Mouse (Mus musculus) megakaryocyte progenitor cell, adult 5-6 weeks (primary cell): Measurements from ENCODE around the gene Arsg. TPM values are rescaled to one million over a fixed set of nuclear protein-coding genes. Genes with fewer than 3 reads are reported as not detected.
A peak's percentile ranks its signal among the peaks of the same experiment; 100 is the strongest.

Source experiments
- ATAC-seq: replicated peaks from 2 replicates; pipeline ENCODE4 v1.8.0; 2016; ENCODE audit warnings: mild to moderate bottlenecking, moderate TSS enrichment, inconsistent platforms; ENCODE audit not compliant: poor library complexity
- total RNA-seq, 2 experiments: library from RNA; stranded (forward) in 1 of 2; stranded (reverse) in 1 of 2; fragments of 157-497, 149-512 nt in 1 of 2; fragments of 200-1000 nt in 1 of 2; gene quantifications; 2 replicates each; pipeline versions ENCODE4 v1.2.3 to v1.2.4; 2015 to 2017

The Arsg gene
- total RNA-seq, 2 experiments from 2014 or later: 1.5 to 2.9 TPM

DNA sequence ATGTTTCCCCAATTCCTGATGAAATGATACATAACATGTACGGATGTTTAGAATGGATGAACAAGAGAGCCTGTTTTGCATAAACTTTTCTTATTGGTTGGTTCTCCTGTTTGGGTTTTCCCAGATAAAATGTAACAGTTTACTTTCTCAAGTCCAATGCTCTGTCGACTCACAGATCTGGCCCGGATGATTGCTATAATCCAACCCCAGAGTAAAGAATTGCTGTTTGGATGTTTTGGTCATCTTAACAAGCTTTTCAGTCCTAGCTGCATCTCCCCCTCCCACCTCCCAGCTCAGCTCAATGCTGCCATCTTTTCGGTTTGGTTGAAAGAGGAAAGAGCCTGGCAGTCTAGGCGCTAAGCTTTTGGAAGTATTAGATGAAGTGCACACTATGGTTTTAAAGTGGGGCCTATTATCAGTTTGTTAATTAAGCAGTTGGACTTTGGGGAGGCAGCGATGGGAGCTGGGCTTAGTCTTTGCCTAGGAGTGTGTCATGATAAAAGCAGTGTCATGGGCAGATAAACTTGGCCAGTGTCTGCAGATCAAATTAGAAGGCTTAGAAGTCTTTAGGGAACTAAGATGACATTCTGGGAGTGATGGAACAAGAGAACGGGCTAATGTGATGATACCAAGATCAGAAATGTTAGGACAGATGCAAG, 139.8 kb downstream of the Arsg start:
- ATAC-seq: peak; percentile 10

DNA sequence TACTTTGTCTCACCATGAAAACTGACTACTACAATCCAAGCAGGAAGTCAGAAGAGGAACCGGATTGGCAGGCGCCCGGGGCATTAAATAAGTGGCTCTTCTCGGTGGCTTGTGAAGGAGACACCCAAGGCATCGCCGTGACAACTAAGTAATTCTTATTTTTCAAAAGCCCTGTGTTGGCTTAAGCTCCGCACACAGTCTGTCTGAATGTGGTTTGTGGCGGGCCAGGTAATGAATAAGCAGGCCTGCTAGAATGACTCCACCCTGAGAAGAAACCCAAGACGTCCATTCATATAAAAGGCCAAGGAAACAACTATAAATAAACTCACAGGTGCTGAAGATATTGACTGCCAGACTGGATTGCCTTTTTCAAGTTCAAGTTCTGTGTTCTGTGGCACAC, 142.1 kb downstream of the Arsg start:
- ATAC-seq: no peak

DNA sequence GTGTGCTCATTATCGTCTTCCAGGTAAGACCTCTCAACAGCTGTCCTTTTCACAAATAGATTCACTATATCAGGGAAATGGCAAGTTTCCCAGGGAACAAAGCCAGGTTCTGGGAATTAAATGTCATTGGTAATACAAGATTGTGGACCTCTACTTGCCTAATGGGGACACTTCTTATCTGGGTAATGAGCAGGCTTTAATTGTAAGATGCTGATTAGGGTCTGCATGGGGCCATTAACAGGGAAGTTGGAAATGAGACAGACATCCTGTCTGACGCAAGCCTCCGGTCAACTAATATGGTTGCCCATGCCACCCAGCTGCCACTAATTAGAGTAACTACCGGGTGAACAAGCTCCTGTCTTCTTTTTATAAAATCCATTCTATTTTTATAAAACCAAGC, 143.2 kb downstream of the Arsg start:
- no peak for ATAC-seq

DNA sequence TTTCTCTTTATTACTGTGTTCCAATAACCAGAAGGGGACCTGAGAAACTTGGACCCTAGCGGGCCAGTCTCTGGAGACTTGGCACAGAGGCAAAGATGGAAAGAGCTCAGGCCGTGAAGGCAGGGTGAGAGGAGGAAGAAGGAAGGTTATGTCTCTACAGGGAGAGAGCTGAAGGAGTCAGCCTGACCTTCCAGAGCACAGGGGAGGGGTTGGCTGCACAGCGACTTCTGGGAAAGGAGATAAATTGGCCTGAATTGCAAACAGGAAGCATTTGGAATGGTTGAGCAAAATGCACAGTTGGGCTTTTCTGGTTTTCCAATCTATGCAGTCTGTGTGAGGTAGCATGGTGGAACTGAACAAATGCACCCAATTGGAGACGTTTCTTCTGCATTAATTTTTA, 143.6 kb downstream of the Arsg start:
- no peak for ATAC-seq

DNA sequence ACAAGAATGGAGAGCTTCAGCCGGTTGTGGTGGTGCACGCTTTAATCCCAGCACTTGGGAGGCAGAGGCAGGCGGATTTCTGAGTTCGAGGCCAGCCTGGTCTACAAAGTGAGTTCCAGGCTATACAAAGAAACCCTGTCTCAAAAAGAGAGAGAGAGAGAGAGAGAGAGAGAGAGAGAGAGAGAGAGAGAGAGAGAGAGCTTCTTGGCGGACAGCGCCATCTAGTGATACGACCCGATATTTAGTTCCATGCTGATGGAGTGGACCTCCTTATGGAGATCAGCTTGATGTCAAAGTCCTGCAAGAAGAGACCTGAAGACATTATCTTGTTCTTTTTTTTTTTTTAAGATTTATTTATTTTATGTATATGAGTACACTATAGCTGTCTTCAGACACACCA, 145.9 kb downstream of the Arsg start:
- peak; percentile 62 for ATAC-seq

DNA sequence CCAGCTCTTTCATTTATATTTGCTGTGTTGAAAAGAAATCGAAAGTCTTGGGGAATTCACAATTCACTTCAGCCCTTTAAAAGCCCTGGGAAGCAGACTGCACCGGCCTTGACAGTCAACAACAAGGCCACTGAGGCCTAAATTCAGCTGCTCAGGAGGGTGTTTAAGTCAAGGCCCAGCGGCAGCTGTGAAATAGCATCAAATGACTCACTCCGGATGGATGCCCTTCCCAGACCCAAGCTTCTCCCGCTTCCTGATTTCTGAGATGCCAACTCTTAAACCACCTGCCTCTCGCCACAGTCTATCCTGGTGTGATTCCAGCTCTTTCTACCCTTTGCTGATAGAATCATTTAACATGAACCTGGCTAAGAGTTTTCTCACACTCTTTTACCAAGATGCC, 147.2 kb downstream of the Arsg start:
- ATAC-seq: no peak

DNA sequence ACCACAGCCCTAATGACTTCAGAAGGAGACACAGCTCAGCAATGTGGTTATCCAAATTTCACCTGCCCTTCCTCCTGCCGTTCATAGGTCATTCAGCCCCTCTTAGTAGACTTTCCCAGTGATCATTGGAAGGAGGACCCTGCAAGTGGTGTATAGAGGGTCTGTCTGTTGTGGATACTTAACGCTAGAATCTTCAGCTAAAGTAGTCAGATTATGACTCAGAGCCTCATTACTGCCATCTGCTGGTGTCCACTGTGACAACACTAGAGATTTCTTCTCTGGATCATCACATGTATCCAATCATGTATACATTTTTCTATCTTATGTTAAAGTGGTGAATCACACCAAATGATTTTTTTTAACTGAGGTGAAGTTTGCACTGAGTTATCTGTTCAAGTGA, 148.0 kb downstream of the Arsg start:
- ATAC-seq: peak; percentile 80

GRCm38 (mm10) chr11:109622518-109623037, 149.4 kb downstream of the Arsg start:
- peak; percentile 60 for ATAC-seq

Other genes with a start within 250 kb of the Arsg start
- 0.77 TPM in 1 of 2 replicates, not detected in the other for gene Rgs9, start 175.2 kb upstream of the Arsg start, total RNA-seq (2015)
- 0.07 TPM in 1 of 2 replicates, not detected in the other for gene Rgs9, start 175.2 kb upstream of the Arsg start, total RNA-seq (2017)
- 50.4 and 59.9 TPM in 2 replicates for gene Gna13, start 110.5 kb upstream of the Arsg start, total RNA-seq (2015)
- 36.3 and 42.8 TPM in 2 replicates for gene Gna13, start 110.5 kb upstream of the Arsg start, total RNA-seq (2017)
- gene 9930022D16Rik, start 59.5 kb upstream of the Arsg start, total RNA-seq (2015): not detected in 2 replicates
- gene 9930022D16Rik, start 59.5 kb upstream of the Arsg start, total RNA-seq (2017): not detected in 2 replicates
- gene Amz2, start 47.4 kb upstream of the Arsg start, total RNA-seq (2015): 34.0 and 37.6 TPM in 2 replicates
- 51.8 and 65.5 TPM in 2 replicates for gene Amz2, start 47.4 kb upstream of the Arsg start, total RNA-seq (2017)
- gene Slc16a6, start 224 bp downstream of the Arsg start, total RNA-seq (2015): 40.0 and 41.6 TPM in 2 replicates
- 12.6 and 21.3 TPM in 2 replicates for gene Slc16a6, start 224 bp downstream of the Arsg start, total RNA-seq (2017)
- gene Wipi1, start 138.6 kb downstream of the Arsg start, total RNA-seq (2015): 7.4 and 8.8 TPM in 2 replicates
- gene Wipi1, start 138.6 kb downstream of the Arsg start, total RNA-seq (2017): 6.4 and 6.9 TPM in 2 replicates
- gene Prkar1a, start 176.0 kb downstream of the Arsg start, total RNA-seq (2015): 94.1 and 104 TPM in 2 replicates
- gene Prkar1a, start 176.0 kb downstream of the Arsg start, total RNA-seq (2017): 59.8 and 77.3 TPM in 2 replicates
- not detected in 2 replicates for gene Fam20a, start 248.9 kb downstream of the Arsg start, total RNA-seq (2015)
- not detected in 2 replicates for gene Fam20a, start 248.9 kb downstream of the Arsg start, total RNA-seq (2017)